Mouse (Mus musculus) midbrain, embryonic 14.5 days (tissue): ENCODE data around the gene Gm32742. TPM values are rescaled to one million over a fixed set of nuclear protein-coding genes. Genes with fewer than 3 reads are reported as not detected.

ENCODE experiments used
- ATAC-seq: fragments of 200-750 bp; cut with Nextera tagmentation; 2 replicates; pipeline ENCODE4 v1.8.0; 2017; ENCODE audit warnings: moderate number of reproducible peaks, moderate library complexity; ENCODE audit not compliant: low FRiP score, low TSS enrichment
- DNase-seq: peaks from one replicate; pipeline ENCODE4 v3.0.0-alpha.2; 2015
- H3K27ac ChIP-seq: fragments of 300-500 bp; sonication (generic); replicated peaks from 2 replicates; pipeline ENCODE4 v1.5.1; 2014; ENCODE audit warnings: mild to moderate bottlenecking, low read depth, low read length, moderate library complexity
- H3K27me3 ChIP-seq: fragments of 300-500 bp; sonication (generic); 2 replicates; pipeline ENCODE4 v1.6.1; 2014; ENCODE audit warnings: low read length, control low read depth, mixed read lengths; ENCODE audit not compliant: control insufficient read depth, insufficient read depth
- H3K36me3 ChIP-seq: fragments of 300-500 bp; sonication (generic); 2 replicates; pipeline ENCODE4 v1.6.1; 2014; ENCODE audit warnings: low read length, control low read depth; ENCODE audit not compliant: control insufficient read depth, insufficient read depth
- H3K4me1 ChIP-seq: fragments of 300-500 bp; sonication (generic); 2 replicates; pipeline ENCODE4 v1.6.1; 2014; ENCODE audit warnings: mild to moderate bottlenecking, antibody characterized with exemption, low read length, control low read depth; ENCODE audit not compliant: control insufficient read depth, insufficient read depth
- H3K4me2 ChIP-seq: fragments of 300-500 bp; sonication (generic); 2 replicates; pipeline ENCODE4 v1.6.1; 2014; ENCODE audit warnings: mild to moderate bottlenecking, low read length, moderate library complexity
- H3K4me3 ChIP-seq: fragments of 300-500 bp; sonication (generic); replicated peaks from 2 replicates; pipeline ENCODE4 v1.5.1; 2014; ENCODE audit warnings: low read depth, low read length
- H3K9ac ChIP-seq: fragments of 300-500 bp; sonication (generic); replicated peaks from 2 replicates; pipeline ENCODE4 v1.6.1; 2014; ENCODE audit warnings: mild to moderate bottlenecking, low read length, moderate library complexity
- H3K9me3 ChIP-seq: fragments of 300-500 bp; sonication (generic); 2 replicates; pipeline ENCODE4 v1.6.1; 2016; ENCODE audit warnings: low read length, control low read depth, mixed read lengths; ENCODE audit not compliant: control insufficient read depth
- WGBS: fragments of 180-500 bp; shearing (Covaris S2); extraction: QIAGEN DNeasy Blood & Tissue Kit; methylation state at CpG from one replicate; pipeline ENCODE4 v1.1.7; 2014; 5-methylcytosine and 5-hydroxymethylcytosine counted together
- polyA plus RNA-seq: library from polyadenylated mRNA; unstranded; fragments of >200 nt; fragmentation: Nextera tagmentation; extraction: Ambion mirVana; gene quantifications from 2 replicates; pipeline ENCODE4 v1.2.1, GENCODE M21; 2014

Gene Gm32742
- polyA plus RNA-seq, 1 experiment from 2014 or later, result 0.03 TPM

DNA sequence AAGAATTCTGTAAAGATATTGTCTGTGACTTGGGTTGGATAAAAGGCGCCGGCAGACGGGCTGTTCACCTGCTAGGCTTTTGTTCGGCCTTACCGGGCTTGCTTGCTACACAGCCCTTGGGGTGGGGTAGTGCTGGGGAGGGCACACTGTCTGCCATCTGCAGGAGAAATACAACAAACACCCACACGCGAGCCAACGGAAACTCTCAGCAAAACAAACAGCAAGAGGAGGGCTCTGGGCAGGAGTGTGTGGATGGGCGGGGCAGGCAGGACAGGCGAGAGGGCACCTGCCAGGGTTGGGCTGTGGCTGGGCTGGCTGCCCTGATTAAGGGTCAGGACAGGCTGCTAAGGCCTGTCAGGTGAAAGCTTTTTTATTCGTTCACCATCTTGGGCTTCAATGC lies 2.6 kb upstream of the Gm32742 start:
- Histone ChIP-seq H3K9me3 (no peaks in the 10 kb centered on the region), H3K4me1 (no peaks in the 10 kb centered on the region), H3K27me3 (no peaks in the 10 kb centered on the region), H3K27ac (no peak overlapping the region), H3K4me2 (no peak overlapping the region), H3K36me3 (no peaks in the 10 kb centered on the region), H3K4me3 (no peak overlapping the region), H3K9ac (no peak overlapping the region)
- ATAC-seq (no peak), DNase-seq (no peak)
- 56% methylated on average over 11 of the region's 11 CpGs for WGBS

DNA sequence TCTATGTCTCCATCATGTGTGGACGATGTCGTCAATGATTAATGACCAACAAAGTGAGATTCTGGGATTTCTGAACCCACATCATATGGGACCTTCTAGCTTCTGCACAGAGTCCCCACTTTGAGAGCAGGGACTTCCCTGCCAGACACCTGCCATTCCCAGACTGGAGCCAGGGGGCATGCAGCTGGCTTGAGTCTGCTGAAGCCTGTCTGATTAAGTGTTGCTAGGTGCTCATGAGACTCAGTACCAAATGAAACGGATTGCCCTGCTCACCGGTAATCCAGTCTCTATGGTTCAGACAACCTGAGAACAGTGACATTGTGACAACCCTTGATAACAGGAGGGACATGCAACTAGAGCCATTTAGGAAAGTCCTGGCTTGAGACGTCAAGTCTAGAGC lies 1.3 kb downstream of the Gm32742 start:
- Histone ChIP-seq H3K9ac (no peak overlapping the region), H3K27ac (no peak overlapping the region), H3K27me3 (peaks cover 3% of the 10 kb centered on the region; the same call in 1 of the 2 replicates), H3K36me3 (no peaks in the 10 kb centered on the region), H3K9me3 (no peaks in the 10 kb centered on the region), H3K4me3 (no peak overlapping the region), H3K4me1 (no peaks in the 10 kb centered on the region), H3K4me2 (no peak overlapping the region)
- ATAC-seq, result no peak
- 90% methylated on average over 5 of the region's 5 CpGs for WGBS
- DNase-seq, result no peak

DNA sequence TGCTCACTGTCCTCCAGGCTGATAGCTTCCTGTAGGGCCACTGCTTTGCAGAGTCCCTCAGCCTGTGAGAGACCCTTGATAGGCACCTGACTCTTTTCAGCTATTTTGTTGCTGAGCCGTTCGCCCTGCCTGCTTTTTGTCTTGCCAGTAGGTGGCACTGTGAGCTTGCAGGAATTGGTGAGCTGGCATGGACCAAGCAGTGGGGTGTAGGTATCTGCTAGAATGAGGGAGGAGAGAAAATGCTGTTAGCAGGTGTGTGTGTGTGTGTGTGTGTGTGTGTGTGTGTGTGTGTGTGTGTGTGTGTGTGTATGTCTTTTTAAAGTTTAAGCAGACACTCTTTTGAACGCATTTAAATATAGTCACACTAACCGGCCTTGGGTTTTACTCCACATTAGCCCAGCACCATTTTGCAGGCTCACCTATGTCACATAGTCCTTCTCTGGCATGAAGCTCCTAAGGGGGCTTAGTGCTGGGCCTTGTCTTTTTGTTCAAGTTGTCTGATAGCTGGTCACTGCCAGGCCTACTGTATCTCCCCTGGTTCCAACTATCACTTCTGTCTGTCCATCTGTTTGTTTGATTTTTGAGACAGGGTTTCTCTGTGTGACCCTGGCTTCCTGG lies 3.4 kb downstream of the Gm32742 start:
- H3K27ac ChIP-seq, result no peak overlapping the region
- ATAC-seq (peak; percentile 68), DNase-seq (peak; percentile 90)
- H3K4me2 ChIP-seq, result no peak overlapping the region
- no peak overlapping the region for H3K9ac ChIP-seq
- no peaks in the 10 kb centered on the region for H3K36me3 ChIP-seq
- WGBS, result 32% methylated on average over 4 of the region's 4 CpGs
- H3K27me3 ChIP-seq, result peaks cover 3% of the 10 kb centered on the region; the same call in 1 of the 2 replicates
- no peak overlapping the region for H3K4me3 ChIP-seq
- no peaks in the 10 kb centered on the region for H3K9me3 ChIP-seq
- no peaks in the 10 kb centered on the region for H3K4me1 ChIP-seq

DNA sequence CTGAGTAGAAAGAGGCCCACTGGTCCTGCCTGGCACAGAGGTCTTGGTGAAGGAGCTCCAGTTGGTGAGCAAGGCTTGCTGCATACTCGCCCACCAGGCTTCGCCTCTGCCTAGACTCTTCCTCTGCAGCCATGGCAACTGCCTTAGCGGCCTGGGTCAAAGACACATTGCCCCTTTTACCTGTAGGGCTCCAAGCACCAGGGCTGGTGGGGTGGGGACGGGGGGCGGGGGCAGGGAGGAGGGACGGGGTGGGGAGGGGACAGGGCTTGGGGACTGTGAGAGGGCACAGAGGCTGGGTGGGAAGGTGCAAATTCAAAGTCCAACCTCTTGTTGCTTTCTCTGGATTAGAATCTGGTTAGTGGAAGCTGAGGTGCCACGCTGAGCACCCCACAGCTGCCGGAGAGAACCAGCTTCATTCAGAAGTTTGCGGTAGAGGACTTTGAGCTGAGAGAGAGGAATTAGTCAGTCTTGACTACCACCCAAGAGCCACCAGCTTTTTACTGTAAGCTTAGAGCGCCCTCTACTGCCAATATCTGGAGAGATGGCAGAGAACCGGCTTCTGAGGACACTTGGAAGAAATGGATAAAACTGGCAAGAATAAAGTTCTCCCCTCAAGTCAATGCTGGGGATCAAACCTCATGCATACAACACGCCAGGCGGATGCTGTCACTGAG lies 13.1 kb downstream of the Gm32742 start:
- no peak overlapping the region for H3K4me3 ChIP-seq
- H3K9ac ChIP-seq, result no peak overlapping the region
- ATAC-seq (0 out of 2 replicates have a peak, but pooled peaks have one; percentile 20), DNase-seq (peak; percentile 93)
- H3K9me3 ChIP-seq, result no peaks in the 10 kb centered on the region
- 0 out of 2 replicates have a peak overlapping the region, but pooled peaks have one; percentile 10 for H3K4me2 ChIP-seq
- no peak overlapping the region for H3K27ac ChIP-seq
- 15% methylated on average over 13 of the region's 13 CpGs for WGBS
- H3K36me3 ChIP-seq, result no peaks in the 10 kb centered on the region
- no peaks in the 10 kb centered on the region for H3K4me1 ChIP-seq
- no peaks in the 10 kb centered on the region for H3K27me3 ChIP-seq

DNA sequence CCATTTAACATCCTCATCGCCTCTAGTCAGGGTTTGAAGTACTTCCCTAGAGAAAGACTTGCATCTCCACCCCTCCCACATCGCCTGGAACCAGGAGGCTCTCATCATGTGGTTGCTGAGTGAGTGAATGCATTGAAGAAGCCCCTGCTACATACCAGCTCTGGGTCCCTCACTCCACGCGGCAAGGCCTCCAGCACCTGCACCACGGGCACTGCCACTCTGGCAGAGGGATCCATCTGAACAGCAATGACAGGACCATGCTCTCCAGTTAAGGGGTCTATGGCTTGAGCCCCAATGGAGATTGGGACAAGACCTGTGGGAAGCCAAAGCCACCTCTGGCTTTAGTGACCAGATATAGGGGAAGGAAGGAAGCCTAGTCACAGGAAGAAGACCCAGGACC lies 18.0 kb downstream of the Gm32742 start:
- H3K4me3 ChIP-seq, result no peak overlapping the region
- no peaks in the 10 kb centered on the region for H3K36me3 ChIP-seq
- no peak overlapping the region for H3K4me2 ChIP-seq
- ATAC-seq, result no peak
- H3K27me3 ChIP-seq, result no peaks in the 10 kb centered on the region
- no peaks in the 10 kb centered on the region for H3K9me3 ChIP-seq
- H3K27ac ChIP-seq, result no peak overlapping the region
- no peak overlapping the region for H3K9ac ChIP-seq
- no peak for DNase-seq
- 91% methylated on average over 5 of the region's 5 CpGs for WGBS
- H3K4me1 ChIP-seq, result no peaks in the 10 kb centered on the region

DNA sequence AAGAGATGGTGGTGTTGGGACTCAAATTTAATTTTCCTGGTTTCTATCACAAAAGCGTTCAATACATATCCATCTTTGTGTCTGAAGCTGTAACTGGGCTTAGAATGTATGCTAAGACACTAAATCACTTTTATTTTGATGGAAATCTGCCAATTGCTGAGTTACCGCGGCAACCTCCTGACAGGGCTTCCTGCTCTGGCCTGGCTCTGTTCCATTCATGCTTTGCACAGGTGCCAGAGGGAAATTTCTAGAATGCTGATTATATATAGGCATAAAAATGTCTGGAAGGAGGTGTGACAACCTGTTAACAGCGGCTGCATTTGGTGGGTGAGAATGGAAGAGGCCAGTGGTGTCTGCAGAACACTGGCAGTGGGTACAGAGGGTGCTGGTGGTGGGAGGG lies 18.8 kb downstream of the Gm32742 start:
- H3K4me2 ChIP-seq, result no peak overlapping the region
- H3K4me1 ChIP-seq, result no peaks in the 10 kb centered on the region
- ATAC-seq, result no peak
- WGBS, result 81% methylated on average over 4 of the region's 4 CpGs
- no peaks in the 10 kb centered on the region for H3K9me3 ChIP-seq
- DNase-seq, result peak; percentile 59
- no peaks in the 10 kb centered on the region for H3K36me3 ChIP-seq
- H3K4me3 ChIP-seq, result no peak overlapping the region
- H3K9ac ChIP-seq, result no peak overlapping the region
- no peak overlapping the region for H3K27ac ChIP-seq
- H3K27me3 ChIP-seq, result no peaks in the 10 kb centered on the region

DNA sequence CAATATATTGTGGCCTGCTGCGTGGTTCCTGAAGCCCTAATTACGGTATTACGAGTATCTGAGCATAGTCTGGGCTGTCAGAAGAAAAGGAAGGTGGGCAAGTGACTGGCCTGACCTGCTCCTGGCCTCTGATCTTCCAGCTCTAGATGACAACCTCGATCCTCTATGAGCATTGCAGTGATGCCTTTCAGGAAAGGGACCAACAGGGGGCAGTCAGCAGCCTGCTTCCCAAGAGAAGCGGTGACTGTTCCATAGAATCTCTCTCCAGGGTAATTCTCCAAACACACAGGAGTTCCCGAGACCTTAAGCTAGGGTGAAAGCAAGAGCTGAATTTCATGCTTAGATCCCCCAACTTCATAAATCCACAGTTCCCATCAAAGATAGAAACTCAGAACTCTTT lies 21.1 kb downstream of the Gm32742 start:
- Histone ChIP-seq H3K36me3 (no peaks in the 10 kb centered on the region), H3K27me3 (no peaks in the 10 kb centered on the region), H3K4me2 (no peak overlapping the region), H3K4me1 (no peaks in the 10 kb centered on the region), H3K9ac (no peak overlapping the region), H3K4me3 (no peak overlapping the region), H3K27ac (no peak overlapping the region), H3K9me3 (no peaks in the 10 kb centered on the region)
- ATAC-seq, result no peak
- DNase-seq, result no peak
- WGBS, result 75% methylated on average over 6 of the region's 6 CpGs

DNA sequence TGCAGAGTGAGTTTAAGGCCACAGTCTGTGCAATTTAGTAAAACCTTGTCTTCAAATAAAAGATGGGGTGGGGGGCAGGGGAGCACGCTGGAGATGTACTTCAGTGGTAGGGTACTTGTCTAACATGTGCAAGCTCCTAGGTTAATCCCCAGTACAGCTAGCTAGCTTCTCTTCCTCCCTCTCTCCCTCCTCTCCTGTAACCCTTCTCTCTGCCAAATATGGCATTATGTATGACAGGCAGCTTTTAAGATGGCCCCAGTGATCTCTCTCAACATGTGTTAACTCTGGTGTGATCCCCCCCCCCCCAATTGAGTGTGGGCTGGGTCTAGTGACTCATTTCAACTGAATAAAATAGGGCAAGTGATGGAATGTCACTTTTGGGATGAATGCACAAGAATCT lies 21.9 kb downstream of the Gm32742 start:
- DNase-seq, result no peak
- no peaks in the 10 kb centered on the region for H3K4me1 ChIP-seq
- WGBS, result 96% methylated on average over 1 of the region's 1 CpGs

DNA sequence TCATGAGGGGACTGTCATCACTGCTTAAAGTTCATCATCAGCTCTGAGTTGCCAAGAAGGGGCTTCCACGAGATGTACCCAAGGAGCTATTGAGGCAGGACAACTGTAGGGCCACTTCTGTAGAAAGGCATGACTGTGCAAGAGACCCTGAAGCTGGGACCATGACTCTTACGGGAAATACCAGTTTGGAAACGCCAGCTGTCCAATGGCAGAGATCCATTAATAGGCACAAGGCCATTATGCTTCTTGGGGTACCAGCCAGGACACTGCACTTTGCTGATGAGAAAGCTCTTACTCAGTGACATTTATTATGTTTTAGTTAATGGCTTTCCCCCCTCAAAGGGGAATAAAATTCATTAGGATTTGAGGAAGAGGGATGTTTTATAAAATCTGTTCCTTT lies 24.6 kb downstream of the Gm32742 start:
- H3K4me3 ChIP-seq, result no peak overlapping the region
- 87% methylated on average over 3 of the region's 3 CpGs for WGBS
- H3K4me1 ChIP-seq, result no peaks in the 10 kb centered on the region
- DNase-seq (no peak), ATAC-seq (no peak)
- no peak overlapping the region for H3K4me2 ChIP-seq
- no peak overlapping the region for H3K27ac ChIP-seq
- no peak overlapping the region for H3K9ac ChIP-seq
- no peaks in the 10 kb centered on the region for H3K27me3 ChIP-seq
- no peaks in the 10 kb centered on the region for H3K9me3 ChIP-seq
- no peaks in the 10 kb centered on the region for H3K36me3 ChIP-seq

More for the DNA sequence above, 21.9 kb downstream of the Gm32742 start:
- H3K9ac ChIP-seq, result no peak overlapping the region
- H3K36me3 ChIP-seq, result no peaks in the 10 kb centered on the region
- no peaks in the 10 kb centered on the region for H3K27me3 ChIP-seq
- no peak overlapping the region for H3K27ac ChIP-seq
- H3K4me2 ChIP-seq, result no peak overlapping the region
- H3K4me3 ChIP-seq, result no peak overlapping the region
- H3K9me3 ChIP-seq, result no peaks in the 10 kb centered on the region
- ATAC-seq, result no peak
